Mouse (Mus musculus) cerebellum, postnatal 25 days (tissue): ENCODE data around the gene Msrb1.
A peak's percentile ranks its signal among the peaks of the same experiment; 100 is the strongest.

Experiments
- DNase-seq, 2 experiments: peaks; one replicate each; pipeline ENCODE4 v3.0.0; 2021; ENCODE audit warnings: mixed read lengths in 2 of 2

Msrb1 gene

DNA sequence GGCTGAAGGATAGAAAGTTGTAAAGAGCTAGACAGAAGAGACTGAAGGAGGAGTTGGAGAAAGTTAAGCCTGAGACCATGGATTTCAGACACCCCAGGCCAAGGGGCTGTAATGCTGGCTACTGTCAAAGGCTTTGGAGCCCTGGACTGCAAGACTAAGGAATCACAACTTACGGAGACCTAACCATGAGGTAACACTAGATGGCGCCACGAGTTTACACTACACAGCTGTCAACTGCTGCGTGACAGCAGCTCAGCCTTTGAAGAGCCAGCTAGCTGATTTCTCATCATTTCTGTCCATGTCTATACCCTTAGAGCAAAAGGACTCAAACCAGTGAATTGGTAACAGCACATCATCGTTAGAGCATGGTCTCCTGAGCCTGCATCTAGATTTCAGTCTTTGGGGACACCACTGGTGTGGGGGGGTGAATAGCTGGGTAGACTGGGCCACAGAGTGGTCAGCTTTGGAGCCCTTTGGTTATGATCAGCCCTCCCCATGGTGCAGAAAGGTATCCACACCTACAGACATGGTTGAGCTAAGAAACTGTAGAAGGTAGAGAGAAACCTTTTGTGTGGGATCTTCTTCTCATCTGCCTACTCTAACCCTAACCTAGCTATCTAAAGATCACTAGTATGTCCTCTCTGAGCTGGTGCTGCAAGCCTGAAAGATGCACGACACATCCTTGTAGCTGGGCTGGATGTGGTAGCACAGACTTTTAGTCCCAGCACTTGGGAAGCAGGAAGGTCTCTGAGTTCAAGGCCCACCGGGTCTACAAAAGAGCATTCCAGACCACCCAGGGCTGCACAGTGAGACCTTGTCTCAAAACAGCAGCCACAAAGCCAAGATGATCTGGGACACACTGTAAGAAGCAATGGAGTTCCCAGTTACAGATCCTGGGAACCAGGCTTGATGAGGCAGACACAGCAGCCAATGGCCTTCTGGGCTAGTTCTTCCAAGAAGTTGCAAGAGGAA lies 9.4 kb downstream of the Msrb1 start:
- DNase-seq = peak; percentile 61 to 83

DNA sequence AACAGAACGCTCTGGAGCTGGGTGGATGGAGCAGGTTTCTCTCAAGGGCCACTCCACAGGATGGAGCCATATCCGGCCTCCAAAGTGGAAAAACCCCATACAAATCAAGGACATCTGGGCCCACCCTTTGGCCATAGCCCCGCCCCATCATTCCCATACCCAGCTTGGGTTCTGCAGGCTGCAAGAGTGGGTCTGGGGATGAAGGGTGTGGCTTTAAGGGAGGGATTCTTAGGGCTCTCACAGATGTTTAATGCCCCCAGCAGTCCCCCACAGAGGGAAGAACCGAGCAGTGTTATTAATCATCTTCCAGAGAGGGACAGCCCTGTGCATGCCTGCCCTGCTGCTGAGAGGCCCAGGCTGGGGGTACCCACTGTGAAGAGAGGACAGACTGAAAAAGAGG lies 10.5 kb downstream of the Msrb1 start:
- DNase-seq = no peak

GRCm38 (mm10) chr17:24751528-24751927 lies 15.1 kb downstream of the Msrb1 start:
- DNase-seq = no peak

DNA sequence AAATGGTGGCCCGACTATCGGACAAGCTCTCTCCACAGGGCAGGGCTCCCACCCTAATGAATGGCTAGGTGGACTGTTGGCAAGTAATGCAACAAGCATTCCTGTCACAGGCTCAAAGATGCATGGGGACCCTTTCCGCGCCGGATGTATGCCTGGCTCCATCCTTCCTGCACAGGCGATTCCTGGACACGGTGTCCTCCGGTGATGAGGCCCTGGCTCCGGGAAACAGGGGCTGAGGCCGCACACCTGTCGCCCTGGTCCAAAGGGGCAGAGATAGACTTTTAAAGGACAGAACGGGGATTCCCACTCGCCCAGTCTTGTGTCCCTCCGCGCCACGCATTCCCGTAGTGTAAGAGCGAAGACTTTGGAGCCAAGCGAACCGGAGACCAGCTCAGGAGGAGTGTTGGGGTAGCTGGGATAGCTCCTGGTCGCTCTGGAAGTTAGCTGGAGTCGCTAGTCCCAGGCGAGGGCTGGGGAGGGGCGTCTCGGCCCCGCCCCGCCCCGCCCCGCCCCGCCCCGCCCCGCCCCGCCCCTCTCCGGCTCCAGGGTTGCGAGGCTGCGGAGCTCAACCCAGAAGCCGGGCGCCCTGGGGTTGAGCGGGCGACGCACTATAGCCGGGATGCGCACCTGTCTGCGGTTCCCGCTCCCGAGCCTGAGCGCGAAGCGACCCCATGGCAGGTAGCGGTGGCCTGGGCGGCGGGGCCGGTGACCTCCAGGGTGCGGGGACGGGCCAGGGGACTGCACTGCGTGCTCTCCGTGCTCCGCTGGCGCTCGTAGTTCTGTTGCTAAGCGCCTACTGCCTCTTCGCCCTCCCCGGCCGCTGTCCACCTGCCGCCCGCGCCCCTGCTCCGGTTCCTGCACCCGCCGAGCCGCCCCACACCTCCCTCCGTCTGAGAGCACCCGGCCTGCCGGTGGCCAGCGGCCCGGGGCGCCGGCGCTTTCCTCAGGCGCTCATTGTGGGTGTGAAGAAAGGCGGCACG lies 16.3 kb downstream of the Msrb1 start, which contains the start of gene Hs3st6:
TSS of gene Hs3st6 (plus strand) at position 574 of the 980 bp plus-strand sequence.
- peak in 1 of 2 experiments; percentile 15 for DNase-seq

DNA sequence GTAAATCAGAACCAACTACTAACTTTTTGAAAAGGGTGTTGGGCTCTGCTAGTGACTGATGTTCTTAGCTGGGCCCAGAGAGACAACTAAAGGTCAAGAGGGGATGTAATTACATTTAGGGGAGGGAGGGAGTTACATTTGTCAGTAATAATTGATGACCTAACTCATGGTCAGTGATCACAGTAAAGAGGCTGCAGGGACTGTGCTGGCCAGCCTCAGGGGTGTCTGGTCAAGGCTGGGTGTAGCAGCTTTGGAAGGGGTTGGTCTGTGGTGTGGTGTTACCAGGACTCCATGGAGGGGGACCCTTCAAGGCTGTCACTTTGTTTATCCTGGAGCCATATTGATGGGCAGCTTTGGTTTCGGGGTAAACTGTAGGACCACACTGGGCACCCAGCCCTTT lies 21.0 kb downstream of the Msrb1 start:
- DNase-seq = no peak

GRCm38 (mm10) chr17:24761121-24761520 lies 24.7 kb downstream of the Msrb1 start:
- DNase-seq = no peak

DNA sequence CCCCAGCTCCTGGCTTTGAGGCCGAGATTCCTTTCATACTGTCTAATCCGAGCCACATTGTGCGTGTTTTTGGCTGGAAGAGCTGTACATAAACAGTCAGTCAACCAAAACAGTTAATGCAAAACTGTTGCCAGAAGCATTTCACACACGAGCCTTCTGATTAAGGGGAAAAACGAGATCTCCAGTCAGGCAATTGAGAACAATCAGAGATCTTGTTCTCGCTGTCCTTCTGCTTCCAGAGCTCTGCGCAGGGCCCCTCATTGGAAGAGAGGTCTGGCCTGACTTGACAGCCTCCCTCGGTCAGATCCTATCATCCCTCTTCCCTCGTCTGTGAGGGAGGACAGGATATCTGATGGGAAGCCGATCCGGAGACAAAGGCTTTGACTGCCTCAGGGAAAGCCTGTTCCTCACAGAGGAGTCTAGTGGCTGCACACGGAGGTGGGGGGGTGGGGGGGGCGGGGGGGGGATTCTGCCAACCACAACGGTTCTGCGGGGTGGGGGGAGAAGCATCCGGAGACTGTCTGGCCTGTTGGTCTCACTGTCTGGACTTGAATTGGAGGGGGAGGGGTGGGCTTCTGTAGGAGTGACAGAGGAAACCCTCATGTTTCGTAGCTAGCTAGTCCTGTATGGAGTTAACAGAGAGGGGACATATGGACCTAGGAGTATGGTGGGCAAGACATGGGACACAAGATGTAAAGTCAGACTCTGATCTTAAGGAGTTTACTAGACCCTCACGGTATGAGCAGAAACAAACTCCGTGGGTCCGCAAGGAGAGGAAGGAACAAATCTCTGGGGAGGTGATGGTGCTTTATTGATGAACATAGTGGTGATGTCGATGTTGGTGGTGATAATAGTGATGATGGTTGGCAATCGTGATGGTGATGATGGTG lies 28.8 kb downstream of the Msrb1 start:
- DNase-seq = no peak

GRCm38 (mm10) chr17:24766266-24766875 lies 29.9 kb downstream of the Msrb1 start:
- no peak for DNase-seq

DNA sequence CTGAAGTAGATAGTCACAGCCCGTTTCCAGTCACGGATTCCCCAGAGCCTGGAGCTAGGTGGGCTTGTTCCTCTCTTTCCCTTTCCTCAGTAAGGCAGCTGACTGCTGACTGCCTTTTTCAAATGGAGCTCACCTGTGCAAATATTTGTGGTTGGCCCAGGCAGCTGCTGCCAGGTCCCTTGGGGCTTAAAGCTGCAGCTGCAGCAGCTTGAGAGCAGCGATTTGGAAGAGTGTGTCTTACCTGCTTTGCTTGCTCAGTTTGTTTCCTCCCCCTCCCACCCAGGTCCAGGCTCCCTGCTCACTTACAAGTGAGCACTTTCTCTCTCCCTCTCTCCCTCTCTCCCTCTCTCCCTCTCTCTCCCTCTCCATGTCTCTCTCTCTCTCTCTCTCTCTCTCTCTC lies 32.7 kb downstream of the Msrb1 start:
- no peak for DNase-seq

DNA sequence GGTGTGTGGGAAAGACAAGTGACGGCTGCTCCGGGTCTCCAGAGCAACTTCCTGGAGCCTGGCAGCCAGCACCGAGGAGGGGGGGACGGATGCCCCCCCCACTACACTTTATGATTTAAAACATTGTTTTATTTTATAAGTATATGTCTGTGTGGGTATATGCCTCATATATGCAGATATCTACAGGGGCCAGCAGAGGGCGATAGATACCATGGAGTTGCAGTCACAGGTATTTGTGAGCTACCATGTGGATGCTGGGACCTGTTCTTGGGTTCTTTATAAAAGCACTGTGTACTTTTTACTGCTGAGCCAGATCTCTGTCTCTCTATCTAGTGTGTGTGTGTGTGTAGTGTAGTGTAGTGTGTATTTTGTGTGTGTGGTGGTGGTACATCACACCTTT lies 36.8 kb downstream of the Msrb1 start:
- no peak for DNase-seq

DNA sequence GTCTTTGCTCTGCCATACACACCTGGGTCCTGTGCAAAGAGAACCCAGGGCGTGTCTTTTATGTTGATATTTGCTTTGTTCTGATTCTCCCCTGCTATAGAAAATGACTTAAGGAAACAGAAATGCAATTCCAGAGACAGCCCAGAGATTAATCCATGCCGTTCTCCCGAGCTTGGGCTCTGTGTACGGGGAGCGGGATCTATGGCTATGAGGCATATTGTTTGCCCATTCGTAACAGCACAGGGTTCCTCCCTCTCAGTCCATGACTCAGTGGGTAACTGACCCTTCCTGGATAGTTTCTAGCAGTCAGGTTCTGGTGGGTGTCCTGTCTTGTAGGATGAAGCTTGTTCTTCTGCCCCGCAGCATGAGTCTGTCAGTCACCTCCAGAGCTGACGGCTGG lies 38.7 kb downstream of the Msrb1 start:
- no peak for DNase-seq

- no peak for DNase-seq
These were observed 40.6 kb downstream of the Msrb1 start for GRCm38 (mm10) chr17:24777073-24777472.

DNA sequence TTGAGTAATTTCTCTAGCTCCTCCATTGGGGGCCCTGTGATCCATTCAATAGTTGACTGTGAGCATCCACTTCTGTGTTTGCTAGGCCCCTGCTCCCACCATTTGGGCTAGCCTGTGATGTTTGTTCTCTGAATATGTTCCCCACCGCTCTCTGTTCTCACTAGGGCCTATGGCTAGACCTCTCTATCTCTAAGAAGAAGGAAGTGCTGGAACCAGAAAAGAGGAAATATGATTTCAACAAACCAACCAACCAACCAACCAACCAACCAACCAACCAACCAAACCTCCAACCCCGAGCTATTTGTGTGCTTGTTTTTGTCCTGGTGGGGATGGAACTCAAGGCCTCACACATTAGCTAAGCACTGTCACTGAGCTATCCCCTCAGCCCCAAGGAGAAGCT lies 44.4 kb downstream of the Msrb1 start:
- no peak for DNase-seq

DNA sequence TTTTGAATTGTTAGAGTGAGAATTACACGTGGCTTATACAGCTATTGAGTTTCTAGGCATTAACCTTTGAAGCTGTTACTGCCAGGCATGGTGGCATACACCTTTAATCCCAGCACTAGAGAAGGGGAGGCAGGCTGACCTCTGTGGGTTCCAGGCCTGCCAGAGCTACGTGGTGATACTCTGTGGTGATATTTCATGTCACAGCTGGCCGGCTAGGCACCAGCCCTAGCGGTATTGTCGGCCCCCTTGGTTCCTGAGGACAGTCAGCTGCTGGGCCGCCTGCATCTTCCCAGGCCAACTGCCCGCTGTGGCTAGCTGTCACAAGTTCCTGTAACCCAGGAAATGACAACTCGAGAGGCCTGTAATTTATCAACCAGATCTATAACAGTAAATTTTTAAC lies 55.7 kb downstream of the Msrb1 start:
- DNase-seq = no peak
